Mouse (Mus musculus): Measurements from ENCODE around the gene Rnf212b.

DNA sequence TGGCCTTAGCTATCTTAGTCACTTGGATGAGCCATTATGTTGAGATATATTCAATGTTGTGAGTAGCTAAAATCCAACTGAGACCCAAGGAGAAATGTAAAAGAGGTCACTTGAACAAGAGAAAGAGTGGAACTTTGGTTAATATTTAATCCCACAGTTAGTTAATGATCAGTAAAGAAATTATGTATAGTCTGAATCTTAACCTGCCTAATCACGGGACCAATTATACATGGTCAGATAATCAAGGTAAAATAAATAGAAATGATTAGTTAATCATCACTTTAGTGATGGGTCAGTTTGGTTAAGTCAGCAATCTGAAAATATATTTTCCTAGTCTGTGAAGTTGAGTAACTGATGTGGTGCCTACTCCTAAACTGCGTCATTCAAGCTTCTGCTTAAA, 8.4 kb downstream of the Rnf212b start:
- TF ChIP-seq EP300 (IDR thresholded peaks at IDR 0.05): no peak
- no peak for TF ChIP-seq CTCF (IDR thresholded peaks at IDR 0.05)
